Mouse (Mus musculus): ENCODE measurements around the gene Ngef.

The Ngef gene

GRCm38 (mm10) chr1:87580824-87581223 lies 7.2 kb upstream of the Ngef start:
- Histone ChIP-seq H3K4me3 (replicated peaks; ENCODE audit: low read length) (no peak overlapping the region), H3K36me3 (ENCODE audit: insufficient read depth, low read length) (no peaks in the 10 kb centered on the region), H3K9me3 (ENCODE audit: low read length) (no peaks in the 10 kb centered on the region), H3K4me1 (replicated peaks; ENCODE audit: low read depth, low read length) (no peaks in the 10 kb centered on the region), H3K27me3 (ENCODE audit: insufficient read depth, low read length) (peaks cover 7% of the 10 kb centered on the region)
- TF ChIP-seq CTCF (conservative IDR thresholded peaks at IDR 0.05; ENCODE audit: low read length) (no peak), POU5F1 (IDR thresholded peaks at IDR 0.05; ENCODE audit: borderline replicate concordance, low read length) (no peak), NANOG (IDR thresholded peaks at IDR 0.05; ENCODE audit: borderline replicate concordance, low read length) (no peak)

- Histone ChIP-seq H3K27me3 (ENCODE audit: insufficient read depth, low read length) (peaks cover 7% of the 10 kb centered on the region), H3K4me1 (replicated peaks; ENCODE audit: low read depth, low read length) (peaks cover 8% of the 10 kb centered on the region), H3K9me3 (ENCODE audit: low read length) (no peaks in the 10 kb centered on the region), H3K4me3 (replicated peaks; ENCODE audit: low read length) (no peak overlapping the region), H3K36me3 (ENCODE audit: insufficient read depth, low read length) (no peaks in the 10 kb centered on the region)
- TF ChIP-seq CTCF (conservative IDR thresholded peaks at IDR 0.05; ENCODE audit: low read length) (no peak), POU5F1 (IDR thresholded peaks at IDR 0.05; ENCODE audit: borderline replicate concordance, low read length) (no peak), NANOG (IDR thresholded peaks at IDR 0.05; ENCODE audit: borderline replicate concordance, low read length) (no peak)
These were observed 5.3 kb upstream of the Ngef start for GRCm38 (mm10) chr1:87578965-87579364.

- TF ChIP-seq POU5F1 (IDR thresholded peaks at IDR 0.05; ENCODE audit: borderline replicate concordance, low read length) = no peak
- H3K27me3 ChIP-seq (ENCODE audit: insufficient read depth, low read length) = no peaks in the 10 kb centered on the region
- H3K4me3 ChIP-seq (replicated peaks; ENCODE audit: low read length) = no peak overlapping the region
- H3K9me3 ChIP-seq (ENCODE audit: low read length) = no peaks in the 10 kb centered on the region
- peaks cover 8% of the 10 kb centered on the region for H3K4me1 ChIP-seq (replicated peaks; ENCODE audit: low read depth, low read length)
- no peaks in the 10 kb centered on the region for H3K36me3 ChIP-seq (ENCODE audit: insufficient read depth, low read length)
These were observed 1.1 kb upstream of the Ngef start for GRCm38 (mm10) chr1:87574785-87575184.

- TF ChIP-seq NANOG (IDR thresholded peaks at IDR 0.05; ENCODE audit: borderline replicate concordance, low read length) (no peak), POU5F1 (IDR thresholded peaks at IDR 0.05; ENCODE audit: borderline replicate concordance, low read length) (no peak), CTCF (conservative IDR thresholded peaks at IDR 0.05; ENCODE audit: low read length) (no peak)
- Histone ChIP-seq H3K4me3 (replicated peaks; ENCODE audit: low read length) (no peak overlapping the region), H3K9me3 (ENCODE audit: low read length) (no peaks in the 10 kb centered on the region), H3K4me1 (replicated peaks; ENCODE audit: low read depth, low read length) (peaks cover 8% of the 10 kb centered on the region), H3K27me3 (ENCODE audit: insufficient read depth, low read length) (no peaks in the 10 kb centered on the region), H3K36me3 (ENCODE audit: insufficient read depth, low read length) (no peaks in the 10 kb centered on the region)
These were observed 683 bp upstream of the Ngef start for GRCm38 (mm10) chr1:87574353-87574752.

GRCm38 (mm10) chr1:87573261-87573660 lies 409 bp downstream of the Ngef start:
- Histone ChIP-seq H3K36me3 (ENCODE audit: insufficient read depth, low read length) (no peaks in the 10 kb centered on the region), H3K9me3 (ENCODE audit: low read length) (no peaks in the 10 kb centered on the region), H3K4me3 (replicated peaks; ENCODE audit: low read length) (no peak overlapping the region), H3K4me1 (replicated peaks; ENCODE audit: low read depth, low read length) (peaks cover 8% of the 10 kb centered on the region), H3K27me3 (ENCODE audit: insufficient read depth, low read length) (no peaks in the 10 kb centered on the region)
- no peak for TF ChIP-seq POU5F1 (IDR thresholded peaks at IDR 0.05; ENCODE audit: borderline replicate concordance, low read length)
- no peak for TF ChIP-seq NANOG (IDR thresholded peaks at IDR 0.05; ENCODE audit: borderline replicate concordance, low read length)
- TF ChIP-seq CTCF (conservative IDR thresholded peaks at IDR 0.05; ENCODE audit: low read length) = no peak

- H3K4me1 ChIP-seq (replicated peaks; ENCODE audit: low read depth, low read length) = no peaks in the 10 kb centered on the region
- no peaks in the 10 kb centered on the region for H3K9me3 ChIP-seq (ENCODE audit: low read length)
- H3K4me3 ChIP-seq (replicated peaks; ENCODE audit: low read length) = no peak overlapping the region
These were observed 5.3 kb downstream of the Ngef start for GRCm38 (mm10) chr1:87568398-87568797.

GRCm38 (mm10) chr1:87565760-87566159 lies 7.9 kb downstream of the Ngef start:
- TF ChIP-seq CTCF (conservative IDR thresholded peaks at IDR 0.05; ENCODE audit: low read length) (no peak), POU5F1 (IDR thresholded peaks at IDR 0.05; ENCODE audit: borderline replicate concordance, low read length) (no peak), NANOG (IDR thresholded peaks at IDR 0.05; ENCODE audit: borderline replicate concordance, low read length) (no peak)
- H3K9me3 ChIP-seq (ENCODE audit: low read length) = no peaks in the 10 kb centered on the region
- H3K4me1 ChIP-seq (replicated peaks; ENCODE audit: low read depth, low read length) = peaks cover 4% of the 10 kb centered on the region; the same call in 1 of the 2 replicates
- H3K36me3 ChIP-seq (ENCODE audit: insufficient read depth, low read length) = no peaks in the 10 kb centered on the region
- peaks cover 20% of the 10 kb centered on the region; the same call in 1 of the 2 replicates for H3K27me3 ChIP-seq (ENCODE audit: insufficient read depth, low read length)
- H3K4me3 ChIP-seq (replicated peaks; ENCODE audit: low read length) = no peak overlapping the region

More at GRCm38 (mm10) chr1:87568398-87568797, 5.3 kb downstream of the Ngef start:
- Histone ChIP-seq H3K36me3 (ENCODE audit: insufficient read depth, low read length) (no peaks in the 10 kb centered on the region), H3K27me3 (ENCODE audit: insufficient read depth, low read length) (peaks cover 16% of the 10 kb centered on the region; the same call in 1 of the 2 replicates)
- TF ChIP-seq POU5F1 (IDR thresholded peaks at IDR 0.05; ENCODE audit: borderline replicate concordance, low read length) (no peak), CTCF (conservative IDR thresholded peaks at IDR 0.05; ENCODE audit: low read length) (peak; percentile 84)

GRCm38 (mm10) chr1:87562967-87563366 lies 10.7 kb downstream of the Ngef start:
- Histone ChIP-seq H3K27me3 (ENCODE audit: insufficient read depth, low read length) (peaks cover 22% of the 10 kb centered on the region), H3K9me3 (ENCODE audit: low read length) (no peaks in the 10 kb centered on the region), H3K36me3 (ENCODE audit: insufficient read depth, low read length) (no peaks in the 10 kb centered on the region), H3K4me1 (replicated peaks; ENCODE audit: low read depth, low read length) (peaks cover 4% of the 10 kb centered on the region; the same call in 1 of the 2 replicates), H3K4me3 (replicated peaks; ENCODE audit: low read length) (no peak overlapping the region)
- TF ChIP-seq NANOG (IDR thresholded peaks at IDR 0.05; ENCODE audit: borderline replicate concordance, low read length) (no peak), CTCF (conservative IDR thresholded peaks at IDR 0.05; ENCODE audit: low read length) (no peak), POU5F1 (IDR thresholded peaks at IDR 0.05; ENCODE audit: borderline replicate concordance, low read length) (no peak)

GRCm38 (mm10) chr1:87553586-87553985 lies 20.1 kb downstream of the Ngef start:
- Histone ChIP-seq H3K27me3 (ENCODE audit: insufficient read depth, low read length) (peaks cover 9% of the 10 kb centered on the region; the same call in 1 of the 2 replicates), H3K4me1 (replicated peaks; ENCODE audit: low read depth, low read length) (peaks cover 10% of the 10 kb centered on the region)
- TF ChIP-seq POU5F1 (IDR thresholded peaks at IDR 0.05; ENCODE audit: borderline replicate concordance, low read length) = no peak
- TF ChIP-seq NANOG (IDR thresholded peaks at IDR 0.05; ENCODE audit: borderline replicate concordance, low read length) = no peak
- TF ChIP-seq CTCF (conservative IDR thresholded peaks at IDR 0.05; ENCODE audit: low read length) = no peak

More at GRCm38 (mm10) chr1:87553586-87553985, 20.1 kb downstream of the Ngef start:
- H3K4me3 ChIP-seq (replicated peaks; ENCODE audit: low read length) = no peak overlapping the region
- H3K9me3 ChIP-seq (ENCODE audit: low read length) = no peaks in the 10 kb centered on the region
- H3K36me3 ChIP-seq (ENCODE audit: insufficient read depth, low read length) = no peaks in the 10 kb centered on the region

All from E14TG2a.4 (cell line).